ENCODE assay signal across 12 mouse cellular contexts in the genomic region with DNA sequence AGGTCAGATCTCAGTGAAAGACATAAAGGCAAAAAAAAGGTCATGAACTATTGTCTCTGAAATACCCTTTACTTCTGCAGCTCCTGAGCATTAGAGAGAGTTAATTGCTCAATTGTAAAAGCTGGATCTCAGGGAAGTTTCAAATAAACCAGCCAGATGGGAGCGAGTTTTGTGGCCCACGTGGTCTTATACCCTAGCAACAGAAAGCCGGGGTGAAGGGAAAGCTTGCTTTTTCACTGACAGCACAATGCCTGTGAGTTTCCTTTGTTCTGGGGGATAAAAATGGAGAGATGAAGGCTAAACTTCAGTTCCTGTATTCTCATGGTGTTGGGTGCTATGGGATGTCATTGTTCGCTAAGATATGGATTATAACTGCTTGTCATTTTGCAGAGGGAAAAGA.
A peak's percentile ranks its signal among the peaks of the same experiment; 100 is the strongest.
DNase-seq lines count a peak whose midpoint lies in the region; ATAC-seq lines count a peak whose summit lies in the region.
"Had no signal": no experiment of that assay in that cellular context is flagged by ENCODE, and none has a peak within 500 bp of the region (broad histone marks: within the 10 kb centered on the region; RNA-seq: fewer than 3 reads in every experiment).

No protein-coding gene starts in this region.

- H3K27ac ChIP-seq in hindbrain, embryonic 16.5 days (ENCODE audit: low read depth, low read length): no peak overlapping the region
- no peak overlapping the region for H3K27ac ChIP-seq in midbrain, embryonic 11.5 days (ENCODE audit: low read depth, low read length)
- H3K27ac ChIP-seq: embryonic facial prominence, embryonic 13.5 days; limb, embryonic 12.5 days had no signal

- 34% methylated on average over 4 of the region's 4 CpGs for WGBS in hindbrain, embryonic 16.5 days
- 39% methylated on average over 4 of the region's 4 CpGs for WGBS in midbrain, embryonic 11.5 days

- DNase-seq in left cerebral cortex, postnatal 10 days (ENCODE audit: extremely low spot score in 1 of 2, low spot score in 2 of 2): peak; percentile 26 to 55
- DNase-seq in left cerebral cortex, postnatal 4 days: no peak
- no peak for DNase-seq in midbrain, embryonic 11.5 days (ENCODE audit: low spot score, missing footprints)
- peak; percentile 19 for DNase-seq in right cerebral cortex, postnatal 4 days
- no peak for DNase-seq in lung, postnatal 10 days
- no peak for DNase-seq in ovary, postnatal 14 days (ENCODE audit: low spot score)
- DNase-seq in spleen, adult 18-20 months: no peak
- DNase-seq: gastrocnemius, postnatal 25 days; thymus, adult 18-20 months had no signal

- intact Hi-C loops in left cerebral cortex, postnatal 10 days (cut with DNase I): no loop called here
- intact Hi-C loops in left cerebral cortex, postnatal 4 days (cut with DNase I): no loop called here

- no peak overlapping the region for H3K9ac ChIP-seq in hindbrain, embryonic 16.5 days (ENCODE audit: low read depth, low read length)
- H3K9ac ChIP-seq in midbrain, embryonic 11.5 days (ENCODE audit: low read length): no peak overlapping the region
- H3K9ac ChIP-seq: embryonic facial prominence, embryonic 13.5 days; limb, embryonic 12.5 days had no signal

- H3K9me3 ChIP-seq in hindbrain, embryonic 16.5 days (ENCODE audit: control insufficient read depth, low read length): no peaks in the 10 kb centered on the region
- no peaks in the 10 kb centered on the region for H3K9me3 ChIP-seq in midbrain, embryonic 11.5 days (ENCODE audit: control insufficient read depth, low read length)
- H3K9me3 ChIP-seq: embryonic facial prominence, embryonic 13.5 days; limb, embryonic 12.5 days had no signal

- peak; percentile 75 for ATAC-seq in hindbrain, embryonic 16.5 days
- peak; percentile 77 for ATAC-seq in midbrain, embryonic 11.5 days (ENCODE audit: low FRiP score)

- H3K4me3 ChIP-seq in hindbrain, embryonic 16.5 days (ENCODE audit: low read length): no peak overlapping the region
- no peak overlapping the region for H3K4me3 ChIP-seq in midbrain, embryonic 11.5 days (ENCODE audit: low read depth, low read length)
- H3K4me3 ChIP-seq: embryonic facial prominence, embryonic 13.5 days; limb, embryonic 12.5 days had no signal

- H3K4me1 ChIP-seq in hindbrain, embryonic 16.5 days (ENCODE audit: control insufficient read depth, insufficient read depth, low read depth, low read length): no peaks in the 10 kb centered on the region
- peaks cover 5% of the 10 kb centered on the region for H3K4me1 ChIP-seq in midbrain, embryonic 11.5 days (ENCODE audit: control insufficient read depth, insufficient read depth, low read length)
- H3K4me1 ChIP-seq: embryonic facial prominence, embryonic 13.5 days; limb, embryonic 12.5 days had no signal

- H3K36me3 ChIP-seq in hindbrain, embryonic 16.5 days (ENCODE audit: control insufficient read depth, insufficient read depth, low read length): no peaks in the 10 kb centered on the region
- H3K36me3 ChIP-seq in midbrain, embryonic 11.5 days (ENCODE audit: control insufficient read depth, insufficient read depth, low read length): no peaks in the 10 kb centered on the region
- H3K36me3 ChIP-seq: embryonic facial prominence, embryonic 13.5 days; limb, embryonic 12.5 days had no signal

- H3K27me3 ChIP-seq in hindbrain, embryonic 16.5 days (replicated peaks; ENCODE audit: control insufficient read depth, insufficient read depth, low read length): no peaks in the 10 kb centered on the region
- H3K27me3 ChIP-seq in midbrain, embryonic 11.5 days (ENCODE audit: control insufficient read depth, insufficient read depth, low read length): no peaks in the 10 kb centered on the region
- H3K27me3 ChIP-seq: embryonic facial prominence, embryonic 13.5 days; limb, embryonic 12.5 days had no signal

- no peak overlapping the region for H3K4me2 ChIP-seq in hindbrain, embryonic 16.5 days (ENCODE audit: low read length)
- no peak overlapping the region for H3K4me2 ChIP-seq in midbrain, embryonic 11.5 days
- H3K4me2 ChIP-seq: embryonic facial prominence, embryonic 13.5 days; limb, embryonic 12.5 days had no signal

Comparison
In these comparisons a context has a peak if more than half of its experiments do, and no peak if none do; other contexts are left out.
1. DNase-seq: peak in left cerebral cortex, postnatal 10 days (2 of 2) and right cerebral cortex, postnatal 4 days (single experiment); none in left cerebral cortex, postnatal 4 days (single experiment), midbrain, embryonic 11.5 days (single experiment), lung, postnatal 10 days (single experiment), ovary, postnatal 14 days (single experiment) and spleen, adult 18-20 months (0 of 2).